Mouse (Mus musculus): ENCODE measurements around the gene Kbtbd2. TPM values are rescaled to one million over a fixed set of nuclear protein-coding genes. Genes with fewer than 3 reads are reported as not detected.

Gene Kbtbd2
- 96.4 TPM for total RNA-seq (2023)

DNA sequence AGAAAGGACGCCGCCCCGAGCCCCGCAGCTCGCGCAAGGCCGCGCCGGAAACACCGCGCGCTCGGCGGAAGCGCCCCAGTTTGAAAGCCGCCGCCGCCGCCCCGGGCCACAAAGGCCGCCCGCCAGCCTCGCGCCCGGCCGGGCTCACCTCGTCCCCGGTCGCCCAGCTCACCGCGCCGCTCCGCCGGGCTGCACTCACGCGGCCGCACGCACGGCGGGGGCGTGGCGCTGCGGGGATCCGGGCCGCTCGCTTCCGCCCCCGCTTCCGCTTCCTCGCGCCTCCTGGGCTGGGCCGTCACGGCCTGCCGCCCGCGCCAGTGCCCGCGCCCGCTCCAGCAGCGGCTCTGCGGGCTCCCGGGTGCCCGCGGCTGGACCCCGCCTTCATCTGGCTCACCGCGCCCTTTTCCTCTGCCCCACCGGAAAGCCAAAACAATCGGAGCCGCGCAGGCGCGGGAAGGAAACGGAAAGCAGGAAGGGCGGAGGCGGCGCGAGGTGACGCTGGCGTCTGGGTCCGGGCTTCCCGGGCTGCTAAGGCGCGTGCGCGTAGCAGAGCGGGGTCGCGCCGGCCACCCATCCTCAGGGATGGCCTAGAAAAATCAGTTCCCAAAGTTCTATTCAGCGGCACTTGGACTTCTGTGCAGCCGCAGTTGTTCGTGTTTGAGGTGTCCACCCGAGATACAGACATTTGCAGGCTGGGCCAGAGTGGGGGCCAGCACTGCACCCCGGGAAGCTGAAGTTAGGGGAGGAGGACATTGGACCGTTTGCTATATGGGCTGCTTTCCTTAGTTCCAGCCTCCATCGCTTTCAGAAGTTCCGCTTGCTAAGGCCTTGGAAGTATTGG lies at the start of gene Kbtbd2:
TSS of gene Kbtbd2 (minus strand) at position 503 of the 841 bp plus-strand sequence.

DNA sequence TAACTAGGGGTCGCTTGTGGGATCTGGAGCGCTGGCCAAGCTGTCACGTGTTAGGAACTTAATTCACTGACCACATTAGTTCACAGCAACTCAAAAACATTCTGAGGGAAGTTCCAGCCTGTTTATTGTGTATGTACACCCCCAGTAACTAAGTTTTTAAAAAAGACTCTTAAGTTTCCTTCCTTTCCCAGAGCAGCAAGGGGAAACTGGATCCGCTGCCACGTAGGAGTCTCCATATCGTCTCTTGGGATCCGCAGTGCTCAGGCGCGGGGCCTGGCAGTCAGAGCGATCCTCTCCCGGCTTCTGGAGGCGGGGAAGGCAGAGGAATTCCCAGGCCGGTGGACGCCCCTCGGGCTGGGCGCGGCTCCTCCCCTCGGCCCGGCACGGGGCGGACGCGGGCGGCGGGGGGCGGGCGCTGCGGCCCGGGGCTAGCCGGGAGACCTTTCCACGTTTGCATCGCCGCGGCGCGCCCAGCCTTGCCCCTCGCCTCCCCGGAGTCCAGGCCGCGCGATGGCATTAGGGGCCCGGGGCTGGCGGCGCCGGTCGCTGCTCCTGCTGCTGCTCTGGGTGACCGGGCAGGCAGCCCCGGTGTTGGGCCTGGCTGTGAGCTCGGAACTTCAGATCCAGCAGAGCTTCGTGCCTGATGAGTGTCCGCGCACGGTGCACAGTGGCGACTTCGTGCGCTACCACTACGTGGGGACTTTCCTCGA lies 34.2 kb upstream of the Kbtbd2 start, which contains the start of gene Fkbp9:
TSS of gene Fkbp9 (plus strand) at position 363 of the 710 bp plus-strand sequence.

Other genes starting within 250 kb of the Kbtbd2 start
- gene Pde1c, start 228.7 kb downstream of the Kbtbd2 start, total RNA-seq (2023): 0.18 TPM
- gene Lsm5, start 93.1 kb downstream of the Kbtbd2 start, total RNA-seq (2023): 26.1 TPM
- 118 TPM for gene Avl9, start 82.9 kb downstream of the Kbtbd2 start, total RNA-seq (2023)
- gene Fkbp9, start 34.2 kb upstream of the Kbtbd2 start, total RNA-seq (2023): 0.50 TPM
- gene Nt5c3, start 126.1 kb upstream of the Kbtbd2 start, total RNA-seq (2023): 57.6 TPM
- gene Vmn1r4, start 126.2 kb upstream of the Kbtbd2 start, total RNA-seq (2023): 0.27 TPM
- not detected for gene Vmn1r5, start 172.5 kb upstream of the Kbtbd2 start, total RNA-seq (2023)
- gene Vmn1r6, start 199.4 kb upstream of the Kbtbd2 start, total RNA-seq (2023): not detected
- not detected for gene Vmn1r7, start 227.5 kb upstream of the Kbtbd2 start, total RNA-seq (2023)
- gene Vmn1r8, start 234.5 kb upstream of the Kbtbd2 start, total RNA-seq (2023): not detected

Data from CD4-positive naive resting alpha-beta T cell, adult 57 days (primary cell).